Mouse (Mus musculus): ENCODE measurements around the gene Fam192a.

Fam192a gene

GRCm38 (mm10) chr8:94601607-94602385, at the start of gene Fam192a, which contains the start of gene Rspry1:
Gene Fam192a, minus strand, starts transcription at chr8:94601997.
Gene Rspry1, plus strand, starts transcription at chr8:94601937.
- DNase-seq (ENCODE audit: low read depth) = peak; percentile 100

- no peak for DNase-seq (ENCODE audit: low read depth)
Measured at GRCm38 (mm10) chr8:94649496-94649895, 47.7 kb upstream of the Fam192a start.

GRCm38 (mm10) chr8:94646165-94646564, 44.4 kb upstream of the Fam192a start:
- no peak for DNase-seq (ENCODE audit: low read depth)

DNA sequence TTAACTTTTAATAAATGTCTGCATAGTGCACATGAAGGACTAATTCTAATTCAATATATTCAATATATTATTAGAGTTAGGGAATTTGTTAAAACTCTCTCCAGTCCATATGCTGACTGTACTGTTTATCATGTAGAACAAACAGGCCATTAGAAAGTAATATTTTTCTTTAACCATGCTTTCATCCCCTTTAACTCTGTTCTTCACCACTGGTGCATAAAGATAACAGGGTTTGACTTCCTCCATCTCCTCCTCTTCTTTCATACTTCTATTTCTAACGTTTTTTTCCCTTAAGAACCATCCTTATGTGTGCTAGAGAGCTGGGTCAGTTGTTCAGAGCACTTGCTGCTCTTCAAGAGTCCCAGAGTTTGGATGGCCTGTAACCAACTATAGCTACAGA, 43.4 kb upstream of the Fam192a start:
- no peak for DNase-seq (ENCODE audit: low read depth)

GRCm38 (mm10) chr8:94641938-94642337, 40.1 kb upstream of the Fam192a start:
- peak; percentile 26 for DNase-seq (ENCODE audit: low read depth)

GRCm38 (mm10) chr8:94641183-94641582, 39.4 kb upstream of the Fam192a start:
- no peak for DNase-seq (ENCODE audit: low read depth)

GRCm38 (mm10) chr8:94634211-94634610, 32.4 kb upstream of the Fam192a start:
- DNase-seq (ENCODE audit: low read depth) = peak; percentile 86

- DNase-seq (ENCODE audit: low read depth) = peak; percentile 70
Measured at GRCm38 (mm10) chr8:94633564-94634194, 31.9 kb upstream of the Fam192a start.

GRCm38 (mm10) chr8:94624885-94625284, 23.1 kb upstream of the Fam192a start:
- DNase-seq (ENCODE audit: low read depth) = no peak

DNA sequence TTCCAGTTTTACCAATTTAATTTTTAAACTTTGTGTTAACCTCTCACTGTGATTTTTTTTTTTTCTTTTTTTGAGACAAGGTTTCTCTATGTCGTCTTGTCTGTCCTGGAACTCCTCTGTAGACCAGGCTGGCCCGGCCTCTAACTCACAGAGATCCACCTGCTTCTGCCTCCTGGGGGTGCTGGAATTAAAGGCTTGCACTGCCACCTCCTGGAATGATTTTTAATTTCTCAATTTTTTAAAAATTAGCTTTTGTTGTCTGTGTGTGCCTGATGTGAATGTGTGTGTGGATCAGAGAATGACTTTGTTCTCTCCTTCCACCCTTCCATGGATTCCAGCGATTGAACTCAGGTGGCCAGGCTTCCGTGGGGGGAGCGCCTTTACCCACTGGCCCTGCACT, 5.3 kb upstream of the Fam192a start:
- DNase-seq (ENCODE audit: low read depth) = peak; percentile 49

DNA sequence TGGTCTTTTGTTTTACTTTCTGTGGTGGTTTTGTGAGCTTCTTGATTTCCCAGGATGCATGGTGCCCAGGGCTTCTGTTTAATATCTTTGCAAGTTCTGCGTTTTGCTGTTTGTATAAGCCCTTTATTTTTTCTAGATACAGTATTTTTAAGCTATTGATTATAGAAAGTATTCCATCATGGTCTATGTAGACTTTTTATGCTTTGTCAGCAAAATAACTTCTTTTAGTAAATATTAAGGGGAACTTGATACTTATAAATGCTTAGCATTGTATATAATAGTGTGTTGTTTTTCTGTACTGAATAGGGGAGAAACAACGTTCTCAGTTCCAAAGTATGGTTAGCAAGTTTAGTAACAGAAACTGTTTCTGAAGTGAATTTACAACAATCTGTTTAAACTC, 2.2 kb upstream of the Fam192a start:
- no peak for DNase-seq (ENCODE audit: low read depth)

DNA sequence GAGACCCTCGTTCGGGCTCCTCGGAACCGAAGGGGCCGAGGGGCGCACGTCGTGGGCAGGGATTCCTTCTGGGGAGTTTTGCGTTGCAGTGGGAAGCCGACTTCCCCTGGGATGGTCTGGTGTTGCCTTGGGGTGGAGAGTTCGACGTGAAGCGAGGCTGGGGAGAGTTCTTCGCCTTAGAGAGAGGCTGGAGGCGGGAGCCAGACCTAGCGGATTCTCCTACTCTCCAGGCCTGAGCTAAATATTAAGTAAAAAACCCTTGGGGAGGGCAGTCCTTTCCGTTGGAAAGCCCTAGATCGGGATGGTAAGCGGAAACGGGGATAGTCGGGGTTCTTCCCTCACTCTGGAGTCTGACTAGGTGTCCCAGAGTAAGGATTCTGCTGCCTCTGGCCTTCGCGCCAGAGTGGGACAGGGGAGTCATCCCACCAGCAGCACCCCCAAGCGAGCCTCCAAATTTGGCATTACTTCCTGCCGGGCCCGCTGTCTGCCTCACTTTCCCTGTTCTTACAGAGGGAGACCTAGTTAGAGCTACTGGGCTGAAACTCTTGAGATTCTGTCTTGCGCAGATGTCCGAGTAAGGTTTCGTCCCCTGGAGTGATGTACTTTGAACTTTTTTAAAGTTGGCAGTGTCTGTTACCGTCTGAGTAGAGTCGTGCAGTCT, 804 bp upstream of the Fam192a start:
- peak; percentile 65 for DNase-seq (ENCODE audit: low read depth)

- DNase-seq (ENCODE audit: low read depth) = no peak
Measured at GRCm38 (mm10) chr8:94601034-94601606, 677 bp downstream of the Fam192a start.

GRCm38 (mm10) chr8:94600478-94600877, 1.3 kb downstream of the Fam192a start:
- DNase-seq (ENCODE audit: low read depth) = peak; percentile 37

- peak; percentile 53 for DNase-seq (ENCODE audit: low read depth)
Measured at GRCm38 (mm10) chr8:94594211-94594610, 7.6 kb downstream of the Fam192a start.

- no peak for DNase-seq (ENCODE audit: low read depth)
Measured at GRCm38 (mm10) chr8:94591691-94592090, 10.1 kb downstream of the Fam192a start.

- DNase-seq (ENCODE audit: low read depth) = peak; percentile 50
Measured at GRCm38 (mm10) chr8:94584238-94584817, 17.5 kb downstream of the Fam192a start.

DNA sequence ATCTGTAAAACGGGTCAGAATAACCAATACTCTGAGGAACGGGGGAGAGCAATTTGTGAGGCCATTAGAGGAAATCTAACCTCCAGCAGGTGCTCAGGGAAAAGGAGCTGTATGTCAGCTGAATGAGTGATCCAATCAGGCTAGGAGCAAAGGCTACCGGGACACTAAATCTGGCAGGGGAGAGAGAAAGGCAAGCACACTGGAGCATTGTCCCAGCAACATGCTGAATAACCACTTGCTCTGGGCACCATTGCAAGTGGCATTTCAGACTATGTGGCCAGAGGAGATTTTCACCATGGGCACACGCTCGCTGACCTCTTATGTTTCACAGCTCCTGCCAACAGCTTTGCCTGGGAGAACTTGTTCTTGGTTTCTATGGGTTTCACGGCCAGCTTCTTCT, 19.2 kb downstream of the Fam192a start:
- no peak for DNase-seq (ENCODE audit: low read depth)

GRCm38 (mm10) chr8:94581820-94582483, 19.8 kb downstream of the Fam192a start:
- no peak for DNase-seq (ENCODE audit: low read depth)

- DNase-seq (ENCODE audit: low read depth) = no peak
Measured at GRCm38 (mm10) chr8:94575148-94575547, 26.6 kb downstream of the Fam192a start.

GRCm38 (mm10) chr8:94574159-94574907, 27.5 kb downstream of the Fam192a start:
- DNase-seq (ENCODE audit: low read depth) = no peak

All from induced T-regulatory cell, adult 2 months (primary cell).